Mouse (Mus musculus) thymus, postnatal 10 days (tissue): ENCODE measurements around the gene Smox.
"Not testable (repeated sequence)": the region's sequence is repeated elsewhere in the genome, so short reads cannot be mapped to it uniquely, and the experiment has no call there.

Experiments
- DNase-seq, 2 experiments: peaks; one replicate each; pipeline ENCODE4 v3.0.0; 2021; ENCODE audit warnings: low spot score in 2 of 2

The Smox gene

GRCm38 (mm10) chr2:131491196-131491595 is at the start of gene Smox:
TSS of gene Smox (plus strand) at chr2:131491496.
- DNase-seq: no peak

- no peak for DNase-seq
Measured at GRCm38 (mm10) chr2:131443084-131443890, 48.0 kb upstream of the Smox start.

DNA sequence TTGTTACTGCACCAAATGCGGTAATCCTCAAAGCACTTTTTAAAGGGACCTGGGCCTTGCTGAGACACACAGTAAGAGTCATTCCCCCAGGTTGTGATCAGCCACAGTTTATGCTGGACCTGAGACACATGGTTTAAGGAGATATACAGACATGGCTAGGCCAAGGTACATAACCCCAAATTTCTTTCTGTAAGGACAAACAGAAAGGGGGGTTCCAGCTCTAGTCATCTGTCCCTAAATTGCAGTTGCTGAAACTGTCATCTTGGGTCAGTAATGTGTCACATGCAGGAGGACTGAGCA is 47.5 kb upstream of the Smox start:
- DNase-seq: no peak

DNA sequence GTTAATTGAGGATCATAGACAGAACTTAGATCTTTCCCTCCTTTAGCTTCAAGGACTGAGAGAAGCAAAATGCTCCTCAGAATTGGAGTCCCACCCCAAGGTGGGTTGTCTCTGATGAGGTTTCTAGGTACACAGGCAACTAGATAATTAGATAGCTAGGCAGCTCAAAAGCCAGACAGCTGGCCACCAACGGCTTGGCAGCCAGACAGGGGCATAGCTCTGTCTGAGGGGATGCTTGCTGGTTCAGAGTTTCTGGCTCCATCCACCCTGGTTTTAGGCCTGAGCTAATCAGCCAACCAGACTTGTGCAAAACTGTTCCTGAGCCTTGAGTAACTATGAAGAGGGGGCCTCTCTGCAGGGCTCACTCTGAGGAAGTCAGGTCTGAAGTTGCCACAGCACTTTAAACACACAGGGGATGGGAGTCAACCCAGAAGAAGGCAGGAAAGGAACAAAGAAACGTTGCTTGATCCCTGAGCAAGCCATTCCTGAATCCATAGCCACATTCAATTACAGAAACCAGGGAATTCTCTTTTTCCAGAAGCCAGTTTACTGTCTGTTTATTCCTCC is 44.8 kb upstream of the Smox start:
- no peak for DNase-seq

DNA sequence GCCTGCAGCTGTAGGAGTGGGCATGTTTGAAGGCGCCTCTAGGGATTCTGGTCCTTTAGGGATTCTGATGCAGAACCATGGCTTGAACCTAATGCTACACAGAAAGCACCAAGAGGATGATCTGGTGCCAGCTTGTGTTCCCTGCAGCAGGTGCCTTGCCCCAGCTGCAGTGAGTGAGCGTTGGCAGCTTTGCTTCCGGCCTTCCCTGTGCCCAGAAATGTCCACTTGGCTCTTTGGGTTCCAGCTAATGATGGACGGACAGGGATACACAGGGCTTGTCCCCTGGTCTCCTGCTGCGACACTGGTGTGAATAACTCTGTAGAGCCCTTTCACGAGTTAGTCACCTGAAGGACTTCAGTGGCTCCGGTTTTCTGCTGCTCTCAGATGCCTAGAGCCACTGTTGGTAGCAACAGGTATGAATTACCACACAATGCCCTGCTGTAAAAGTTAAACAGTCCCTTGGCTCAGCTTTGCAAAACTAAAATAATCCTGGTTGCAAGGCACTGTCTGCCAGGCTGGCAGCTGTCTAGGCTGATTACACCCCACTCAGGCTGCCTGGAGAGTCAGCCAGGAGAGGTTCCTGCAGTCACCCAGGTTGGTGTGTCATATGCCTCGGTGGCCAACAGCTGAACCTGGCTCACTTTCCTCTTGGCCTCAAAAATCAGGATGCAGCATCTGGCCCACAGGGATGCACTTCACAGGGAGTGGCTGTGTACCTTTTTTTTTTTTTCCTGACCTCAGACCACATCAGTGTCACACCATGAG is 43.5 kb upstream of the Smox start:
- no peak for DNase-seq

DNA sequence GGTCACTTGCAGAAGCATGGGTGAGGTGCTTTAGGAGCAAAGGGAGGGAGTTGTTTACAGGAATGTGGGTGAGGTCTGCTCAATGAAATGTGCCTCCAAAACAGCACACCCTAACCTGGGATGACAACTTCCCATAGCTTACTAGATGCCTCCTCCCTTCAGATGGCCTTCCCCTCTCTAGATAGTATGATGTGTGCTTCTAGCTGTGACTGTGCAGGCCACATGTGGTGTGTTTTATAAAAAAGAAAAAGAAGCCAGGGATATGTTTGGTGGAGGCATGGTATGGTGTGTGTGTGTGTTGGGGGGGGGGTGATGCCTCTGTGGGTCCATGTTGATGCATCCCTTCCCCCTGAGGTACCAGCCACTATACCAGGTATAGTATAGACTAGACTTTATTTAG is 42.9 kb upstream of the Smox start:
- DNase-seq: no peak

DNA sequence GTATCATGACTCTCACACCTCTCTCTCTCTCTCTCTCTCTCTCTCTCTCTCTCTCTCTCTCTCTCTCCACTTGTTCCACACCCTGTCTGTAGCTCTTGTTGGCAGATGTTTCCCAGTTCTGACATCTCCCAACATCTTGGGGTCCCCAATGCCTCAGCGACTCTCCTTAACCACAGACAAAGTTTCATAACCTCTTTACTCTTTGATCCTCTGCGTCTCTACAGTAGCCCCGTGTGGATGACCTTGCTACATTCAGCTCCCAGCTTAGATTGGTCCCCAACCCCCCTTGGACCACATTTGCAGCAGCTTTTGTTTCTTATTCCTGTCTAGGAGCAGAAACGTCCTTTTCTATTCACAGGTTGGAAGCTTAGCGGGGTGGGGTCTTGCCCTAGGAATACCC is 41.6 kb upstream of the Smox start:
- no peak for DNase-seq

- DNase-seq: no peak
Measured at GRCm38 (mm10) chr2:131450491-131450890, 40.8 kb upstream of the Smox start.

DNA sequence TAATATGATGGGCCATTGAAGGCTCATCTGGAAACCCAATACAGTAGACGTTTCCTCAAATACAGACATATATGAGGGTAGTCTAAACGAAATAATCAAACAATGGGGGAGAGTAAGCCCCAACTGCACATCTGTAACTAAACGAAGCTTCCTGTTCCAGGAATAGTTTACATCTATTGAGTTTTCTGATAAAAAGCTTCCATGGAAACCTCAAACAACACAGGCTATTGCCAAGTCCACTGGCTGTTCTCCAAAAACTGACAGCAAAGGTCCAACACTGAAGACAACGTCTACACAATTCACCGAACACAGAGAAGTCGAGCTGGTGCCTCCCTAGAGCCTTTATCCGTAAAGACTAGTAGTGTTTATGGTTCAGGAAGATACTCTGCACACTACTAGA is 33.6 kb upstream of the Smox start:
- DNase-seq: no peak

GRCm38 (mm10) chr2:131460946-131461682 is 30.2 kb upstream of the Smox start:
- no peak for DNase-seq

- DNase-seq: no peak
Measured at GRCm38 (mm10) chr2:131462991-131463390, 28.3 kb upstream of the Smox start.

GRCm38 (mm10) chr2:131464147-131464546 is 27.1 kb upstream of the Smox start:
- no peak for DNase-seq

DNA sequence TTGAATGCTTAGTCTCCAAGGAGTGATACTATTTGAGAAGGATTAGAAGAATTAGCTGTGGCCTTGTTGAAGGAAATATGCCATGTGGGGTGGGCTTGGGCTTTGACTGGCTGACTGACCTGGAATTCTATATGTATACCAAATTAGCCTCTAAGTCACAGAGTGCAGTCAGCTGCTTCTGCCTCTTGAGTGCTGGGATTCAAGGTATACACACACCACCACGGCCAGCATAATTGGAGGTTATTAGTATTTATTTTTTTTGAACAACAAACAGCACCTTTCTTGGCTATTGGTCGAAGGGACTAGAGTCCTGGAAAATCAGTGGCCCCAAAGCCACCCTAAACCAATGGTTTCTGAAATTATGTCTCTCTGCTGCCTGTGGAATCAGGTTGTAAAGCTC is 24.6 kb upstream of the Smox start:
- no peak for DNase-seq

GRCm38 (mm10) chr2:131469916-131470315 is 21.4 kb upstream of the Smox start:
- no peak for DNase-seq

- DNase-seq: no peak
Measured at GRCm38 (mm10) chr2:131473749-131474148, 17.5 kb upstream of the Smox start.

DNA sequence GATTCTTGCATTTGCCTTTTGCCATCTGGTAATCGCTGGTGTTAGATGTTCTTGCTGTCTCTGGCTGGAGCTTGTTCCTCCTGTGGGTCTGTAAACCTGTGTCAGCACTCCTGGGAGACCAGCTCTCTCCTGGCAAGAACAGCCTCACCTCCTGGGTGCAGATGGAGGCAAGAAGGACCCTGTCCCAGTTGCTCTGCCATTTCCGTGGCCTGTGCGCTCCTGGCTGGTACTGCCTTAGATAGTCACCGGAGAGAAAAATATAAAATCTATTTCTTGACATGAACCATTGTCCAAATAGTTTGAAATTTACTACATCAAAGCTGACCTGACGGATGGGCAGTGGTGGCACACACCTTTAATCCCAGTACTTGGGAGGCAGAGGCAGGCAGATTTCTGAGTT is 14.2 kb upstream of the Smox start:
- not testable (repeated sequence) for DNase-seq

DNA sequence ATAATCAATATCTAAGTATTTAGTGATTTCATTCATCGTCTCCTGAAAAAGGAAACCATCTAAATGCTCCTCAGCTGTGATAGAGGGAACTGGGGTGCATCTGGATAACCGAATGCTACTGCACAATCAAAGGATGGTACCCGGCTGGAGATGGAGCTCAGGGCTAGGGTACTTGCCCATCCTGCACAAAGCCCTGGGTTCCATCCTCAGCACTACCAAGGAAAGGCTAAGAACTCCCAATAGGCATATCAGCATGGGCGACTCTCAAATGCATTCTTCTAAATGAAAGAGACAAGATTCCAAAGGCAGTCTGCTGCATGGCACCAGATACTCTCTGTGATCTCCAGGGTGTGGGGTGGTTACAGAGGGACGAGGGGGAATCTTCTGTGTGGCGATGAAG is 13.4 kb upstream of the Smox start:
- DNase-seq: no peak

GRCm38 (mm10) chr2:131478349-131478748 is 12.9 kb upstream of the Smox start:
- DNase-seq: no peak

DNA sequence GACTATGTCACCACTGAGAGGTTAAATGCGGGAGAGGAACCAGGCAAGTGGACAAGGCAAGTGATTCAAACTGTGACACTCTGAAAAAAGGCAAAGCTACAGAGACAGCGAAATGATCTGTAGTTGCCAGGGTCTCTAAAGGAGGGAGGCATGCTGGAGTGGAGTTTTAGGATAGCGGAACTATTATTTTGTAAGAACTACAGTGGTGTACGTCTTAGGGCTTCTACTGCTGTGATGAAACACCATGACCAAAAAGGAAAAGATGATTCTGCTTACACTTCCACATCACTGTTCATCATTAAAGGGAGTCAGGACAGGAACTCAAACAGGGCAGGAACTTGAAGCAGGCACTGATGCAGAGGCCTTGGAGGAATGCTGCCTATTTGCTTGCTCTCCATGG is 12.4 kb upstream of the Smox start:
- DNase-seq: no peak

DNA sequence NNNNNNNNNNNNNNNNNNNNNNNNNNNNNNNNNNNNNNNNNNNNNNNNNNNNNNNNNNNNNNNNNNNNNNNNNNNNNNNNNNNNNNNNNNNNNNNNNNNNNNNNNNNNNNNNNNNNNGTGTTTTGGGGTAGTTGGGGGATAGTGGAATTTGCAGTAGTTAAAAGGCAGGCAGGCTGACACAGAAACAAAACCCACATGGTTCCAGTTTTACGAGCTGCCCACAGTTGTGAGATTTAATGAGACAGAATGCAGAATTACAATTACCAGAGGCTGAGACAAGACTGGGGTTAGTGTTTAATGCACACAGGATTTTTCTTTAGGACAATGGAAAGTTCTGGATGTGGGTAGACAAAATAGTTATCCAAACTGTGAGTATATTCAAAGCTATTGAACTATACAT is 9.6 kb upstream of the Smox start:
- no peak for DNase-seq

DNA sequence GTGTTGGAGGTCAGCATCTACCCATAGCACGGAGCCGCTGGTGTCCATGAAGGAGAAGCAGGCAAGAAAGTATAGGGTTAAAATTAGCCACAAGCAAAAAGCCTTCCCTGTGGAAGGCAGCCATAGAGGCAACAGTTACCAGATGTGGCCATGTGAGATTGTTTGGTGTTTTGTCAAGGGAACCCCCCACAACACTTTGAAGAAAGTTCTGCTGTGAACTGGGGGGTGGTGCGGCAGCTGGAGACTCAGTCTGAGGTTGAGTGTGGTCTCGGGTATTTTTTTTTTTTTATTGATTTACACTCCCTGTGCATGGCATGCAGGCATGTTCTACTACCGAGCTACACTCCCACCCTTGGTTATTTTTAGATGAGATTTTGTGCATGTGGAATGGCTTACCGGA is 8.8 kb upstream of the Smox start:
- no peak for DNase-seq

- no peak for DNase-seq
Measured at GRCm38 (mm10) chr2:131483562-131483961, 7.7 kb upstream of the Smox start.
